Mouse (Mus musculus): ENCODE data around the gene Plppr1. TPM values are rescaled to one million over a fixed set of nuclear protein-coding genes. Genes with fewer than 3 reads are reported as not detected.

The Plppr1 gene
- polyA plus RNA-seq, 1 experiment from 2014 or later, result 38.9 TPM

GRCm38 (mm10) chr4:49075881-49076280, 16.8 kb downstream of the Plppr1 start:
- H3K9me3 ChIP-seq, result no peaks in the 10 kb centered on the region
- no peaks in the 10 kb centered on the region for H3K36me3 ChIP-seq
- H3K4me1 ChIP-seq (replicated peaks), result peaks cover 22% of the 10 kb centered on the region
- WGBS, result 96% methylated on average over 2 of the region's 2 CpGs
- H3K27me3 ChIP-seq, result no peaks in the 10 kb centered on the region
- no peak overlapping the region for H3K9ac ChIP-seq (replicated peaks)
- H3K27ac ChIP-seq, result no peak overlapping the region
- H3K4me2 ChIP-seq (replicated peaks), result no peak overlapping the region
- ATAC-seq, result no peak
- no peak overlapping the region for H3K4me3 ChIP-seq (replicated peaks)

- Histone ChIP-seq H3K4me2 (replicated peaks) (no peak overlapping the region), H3K27me3 (no peaks in the 10 kb centered on the region), H3K4me3 (replicated peaks) (no peak overlapping the region), H3K9ac (replicated peaks) (no peak overlapping the region), H3K9me3 (no peaks in the 10 kb centered on the region), H3K4me1 (replicated peaks) (peaks cover 22% of the 10 kb centered on the region), H3K27ac (no peak overlapping the region), H3K36me3 (no peaks in the 10 kb centered on the region)
- WGBS, result 9% methylated on average over 1 of the region's 1 CpGs
- peak; percentile 45; the same call in 1 of the 2 replicates for ATAC-seq
Observed at GRCm38 (mm10) chr4:49079399-49079798, 20.3 kb downstream of the Plppr1 start.

GRCm38 (mm10) chr4:49088205-49088604, 29.1 kb downstream of the Plppr1 start:
- no peak for ATAC-seq
- Histone ChIP-seq H3K4me3 (replicated peaks) (no peak overlapping the region), H3K27me3 (no peaks in the 10 kb centered on the region), H3K36me3 (no peaks in the 10 kb centered on the region), H3K4me2 (replicated peaks) (no peak overlapping the region), H3K9me3 (no peaks in the 10 kb centered on the region), H3K4me1 (replicated peaks) (peaks cover 12% of the 10 kb centered on the region), H3K9ac (replicated peaks) (no peak overlapping the region), H3K27ac (no peak overlapping the region)
- WGBS, result 28% methylated on average over 3 of the region's 3 CpGs

- H3K4me2 ChIP-seq (replicated peaks), result no peak overlapping the region
- H3K9me3 ChIP-seq, result no peaks in the 10 kb centered on the region
- H3K9ac ChIP-seq (replicated peaks), result no peak overlapping the region
- WGBS, result 100% methylated on average over 1 of the region's 1 CpGs
- no peaks in the 10 kb centered on the region for H3K36me3 ChIP-seq
- H3K27me3 ChIP-seq, result no peaks in the 10 kb centered on the region
- ATAC-seq, result no peak
- H3K27ac ChIP-seq, result no peak overlapping the region
- H3K4me1 ChIP-seq (replicated peaks), result peaks cover 12% of the 10 kb centered on the region
- no peak overlapping the region for H3K4me3 ChIP-seq (replicated peaks)
Observed at GRCm38 (mm10) chr4:49090461-49090860, 31.4 kb downstream of the Plppr1 start.

GRCm38 (mm10) chr4:49099448-49099847, 40.4 kb downstream of the Plppr1 start:
- no peak overlapping the region for H3K9ac ChIP-seq (replicated peaks)
- WGBS, result 81% methylated on average over 2 of the region's 2 CpGs
- H3K36me3 ChIP-seq, result no peaks in the 10 kb centered on the region
- H3K27me3 ChIP-seq, result no peaks in the 10 kb centered on the region
- H3K4me2 ChIP-seq (replicated peaks), result no peak overlapping the region
- H3K4me1 ChIP-seq (replicated peaks), result peaks cover 16% of the 10 kb centered on the region
- no peaks in the 10 kb centered on the region for H3K9me3 ChIP-seq
- H3K27ac ChIP-seq, result no peak overlapping the region
- ATAC-seq, result no peak
- no peak overlapping the region for H3K4me3 ChIP-seq (replicated peaks)

- no peaks in the 10 kb centered on the region for H3K9me3 ChIP-seq
- ATAC-seq, result peak; percentile 46; the same call in 1 of the 2 replicates
- peaks cover 16% of the 10 kb centered on the region for H3K4me1 ChIP-seq (replicated peaks)
- H3K9ac ChIP-seq (replicated peaks), result no peak overlapping the region
- H3K27me3 ChIP-seq, result no peaks in the 10 kb centered on the region
- WGBS, result 16% methylated on average over 7 of the region's 7 CpGs
- peak overlapping the region; percentile 49 for H3K27ac ChIP-seq
- no peak overlapping the region for H3K4me3 ChIP-seq (replicated peaks)
- no peak overlapping the region for H3K4me2 ChIP-seq (replicated peaks)
- no peaks in the 10 kb centered on the region for H3K36me3 ChIP-seq
Observed at GRCm38 (mm10) chr4:49101934-49102768, 43.1 kb downstream of the Plppr1 start.

- 46% methylated on average over 4 of the region's 4 CpGs for WGBS
- H3K4me2 ChIP-seq (replicated peaks), result no peak overlapping the region
- peak overlapping the region; percentile 49 for H3K27ac ChIP-seq
- peak; percentile 68 for ATAC-seq
- H3K36me3 ChIP-seq, result no peaks in the 10 kb centered on the region
- peaks cover 16% of the 10 kb centered on the region for H3K4me1 ChIP-seq (replicated peaks)
- H3K4me3 ChIP-seq (replicated peaks), result no peak overlapping the region
- H3K9me3 ChIP-seq, result no peaks in the 10 kb centered on the region
- no peak overlapping the region for H3K9ac ChIP-seq (replicated peaks)
- H3K27me3 ChIP-seq, result no peaks in the 10 kb centered on the region
Observed at GRCm38 (mm10) chr4:49102769-49103193, 43.7 kb downstream of the Plppr1 start.

GRCm38 (mm10) chr4:49104860-49105259, 45.8 kb downstream of the Plppr1 start:
- 89% methylated on average over 8 of the region's 8 CpGs for WGBS

GRCm38 (mm10) chr4:49107895-49108294, 48.8 kb downstream of the Plppr1 start:
- 85% methylated on average over 4 of the region's 4 CpGs for WGBS
- no peaks in the 10 kb centered on the region for H3K9me3 ChIP-seq
- H3K27me3 ChIP-seq, result 0 out of 2 replicates have a peak, but pooled peaks cover 3% of the 10 kb centered on the region
- H3K27ac ChIP-seq, result no peak overlapping the region
- peaks cover 27% of the 10 kb centered on the region for H3K4me1 ChIP-seq (replicated peaks)
- no peak overlapping the region for H3K9ac ChIP-seq (replicated peaks)
- no peak for ATAC-seq
- no peak overlapping the region for H3K4me2 ChIP-seq (replicated peaks)
- no peaks in the 10 kb centered on the region for H3K36me3 ChIP-seq
- no peak overlapping the region for H3K4me3 ChIP-seq (replicated peaks)

More at GRCm38 (mm10) chr4:49104860-49105259, 45.8 kb downstream of the Plppr1 start:
- no peaks in the 10 kb centered on the region for H3K36me3 ChIP-seq
- peaks cover 35% of the 10 kb centered on the region for H3K4me1 ChIP-seq (replicated peaks)
- H3K9me3 ChIP-seq, result no peaks in the 10 kb centered on the region
- ATAC-seq, result no peak
- H3K27ac ChIP-seq, result no peak overlapping the region
- H3K9ac ChIP-seq (replicated peaks), result no peak overlapping the region
- no peak overlapping the region for H3K4me3 ChIP-seq (replicated peaks)
- H3K27me3 ChIP-seq, result no peaks in the 10 kb centered on the region
- no peak overlapping the region for H3K4me2 ChIP-seq (replicated peaks)

GRCm38 (mm10) chr4:49108371-49108770, 49.3 kb downstream of the Plppr1 start:
- Histone ChIP-seq H3K36me3 (no peaks in the 10 kb centered on the region), H3K4me1 (replicated peaks) (peaks cover 27% of the 10 kb centered on the region), H3K4me3 (replicated peaks) (no peak overlapping the region), H3K9ac (replicated peaks) (no peak overlapping the region), H3K4me2 (replicated peaks) (no peak overlapping the region), H3K27me3 (0 out of 2 replicates have a peak, but pooled peaks cover 3% of the 10 kb centered on the region), H3K9me3 (no peaks in the 10 kb centered on the region), H3K27ac (no peak overlapping the region)
- no peak for ATAC-seq
- 70% methylated on average over 8 of the region's 8 CpGs for whole genome bisulfite sequencing

- Histone ChIP-seq H3K4me1 (replicated peaks) (peaks cover 27% of the 10 kb centered on the region), H3K4me3 (replicated peaks) (no peak overlapping the region), H3K4me2 (replicated peaks) (no peak overlapping the region), H3K27me3 (0 out of 2 replicates have a peak, but pooled peaks cover 3% of the 10 kb centered on the region), H3K36me3 (no peaks in the 10 kb centered on the region), H3K9me3 (no peaks in the 10 kb centered on the region), H3K27ac (no peak overlapping the region), H3K9ac (replicated peaks) (no peak overlapping the region)
- 31% methylated on average over 5 of the region's 5 CpGs for WGBS
- no peak for ATAC-seq
Observed at GRCm38 (mm10) chr4:49109989-49110388, 50.9 kb downstream of the Plppr1 start.

- H3K27me3 ChIP-seq, result no peaks in the 10 kb centered on the region
- no peak overlapping the region for H3K9ac ChIP-seq (replicated peaks)
- ATAC-seq, result no peak
- H3K4me2 ChIP-seq (replicated peaks), result no peak overlapping the region
- no peak overlapping the region for H3K27ac ChIP-seq
- no peak overlapping the region for H3K4me3 ChIP-seq (replicated peaks)
- 84% methylated on average over 2 of the region's 2 CpGs for WGBS
- H3K4me1 ChIP-seq (replicated peaks), result no peaks in the 10 kb centered on the region
- H3K36me3 ChIP-seq, result no peaks in the 10 kb centered on the region
- no peaks in the 10 kb centered on the region for H3K9me3 ChIP-seq
Observed at GRCm38 (mm10) chr4:49118842-49119241, 59.8 kb downstream of the Plppr1 start.
